Mouse (Mus musculus): ENCODE results near the gene Herc1. TPM values are rescaled to one million over a fixed set of nuclear protein-coding genes. Genes with fewer than 3 reads are reported as not detected.

Gene Herc1
- total and polyA plus RNA-seq, 2 experiments: 5.6 to 30.9 TPM

DNA sequence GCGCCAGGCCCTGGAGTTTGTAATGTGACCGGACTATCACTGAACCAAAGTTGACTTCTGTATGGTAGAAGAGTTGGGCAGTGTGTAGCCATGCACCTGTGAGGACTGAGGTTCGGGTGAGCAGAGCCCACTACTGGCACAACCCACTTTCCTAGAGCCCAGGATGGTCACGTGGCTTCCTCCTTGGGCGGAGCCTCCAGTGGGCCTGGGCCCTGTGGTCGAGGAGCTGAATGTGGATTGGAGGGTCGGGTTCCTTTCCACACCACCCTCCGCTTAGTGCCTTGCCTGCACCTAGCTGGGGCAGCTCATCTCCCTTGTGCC is 162.1 kb downstream of the Herc1 start:
- peak; percentile 75 for DNase-seq (ENCODE audit: extremely low read depth, low read depth, low spot score)
- TF ChIP-seq CTCF (IDR thresholded peaks at IDR 0.05; ENCODE audit: low read depth, low read length): 0 out of 2 replicates have a peak, but pooled peaks have one; percentile 4
- TF ChIP-seq POLR2A (IDR thresholded peaks at IDR 0.05; ENCODE audit: extremely low read depth, insufficient read depth, low read length): peak; percentile 78; the same call in 1 of the 2 replicates
- Histone ChIP-seq H3K9ac (ENCODE audit: low read depth, low read length) (peak overlapping the region; percentile 89), H3K27ac (replicated peaks; ENCODE audit: insufficient read depth, low read depth, low read length) (peak overlapping the region; percentile 90), H3K36me3 (ENCODE audit: control insufficient read depth, insufficient read depth, low read length) (peaks cover 12% of the 10 kb centered on the region; the same call in 1 of the 2 replicates), H3K4me1 (ENCODE audit: control insufficient read depth, insufficient read depth, low read length) (peaks cover 15% of the 10 kb centered on the region), H3K27me3 (ENCODE audit: control insufficient read depth, insufficient read depth, low read length) (no peaks in the 10 kb centered on the region), H3K79me2 (ENCODE audit: control insufficient read depth, insufficient read depth, low read length) (no peaks in the 10 kb centered on the region), H3K4me3 (ENCODE audit: insufficient read depth, low read depth, low read length) (peak overlapping the region; percentile 73)
- 0% methylated on average over 8 of the region's 8 CpGs for WGBS

- H3K79me2 ChIP-seq (ENCODE audit: control insufficient read depth, insufficient read depth, low read length): no peaks in the 10 kb centered on the region
- TF ChIP-seq POLR2A (IDR thresholded peaks at IDR 0.05; ENCODE audit: extremely low read depth, insufficient read depth, low read length) (no peak), CTCF (IDR thresholded peaks at IDR 0.05; ENCODE audit: low read depth, low read length) (0 out of 2 replicates have a peak, but pooled peaks have one; percentile 4)
- H3K9ac ChIP-seq (ENCODE audit: low read depth, low read length): no peak overlapping the region
- 0 out of 2 replicates have a peak overlapping the region, but pooled peaks have one; percentile 20 for H3K27ac ChIP-seq (replicated peaks; ENCODE audit: insufficient read depth, low read depth, low read length)
- peaks cover 20% of the 10 kb centered on the region for H3K36me3 ChIP-seq (ENCODE audit: control insufficient read depth, insufficient read depth, low read length)
- peaks cover 15% of the 10 kb centered on the region for H3K4me1 ChIP-seq (ENCODE audit: control insufficient read depth, insufficient read depth, low read length)
- no peak overlapping the region for H3K4me3 ChIP-seq (ENCODE audit: insufficient read depth, low read depth, low read length)
- H3K27me3 ChIP-seq (ENCODE audit: control insufficient read depth, insufficient read depth, low read length): no peaks in the 10 kb centered on the region
- no peak for DNase-seq (ENCODE audit: extremely low read depth, low read depth, low spot score)
Measured at GRCm38 (mm10) chr9:66513150-66513549, 162.9 kb downstream of the Herc1 start.

DNA sequence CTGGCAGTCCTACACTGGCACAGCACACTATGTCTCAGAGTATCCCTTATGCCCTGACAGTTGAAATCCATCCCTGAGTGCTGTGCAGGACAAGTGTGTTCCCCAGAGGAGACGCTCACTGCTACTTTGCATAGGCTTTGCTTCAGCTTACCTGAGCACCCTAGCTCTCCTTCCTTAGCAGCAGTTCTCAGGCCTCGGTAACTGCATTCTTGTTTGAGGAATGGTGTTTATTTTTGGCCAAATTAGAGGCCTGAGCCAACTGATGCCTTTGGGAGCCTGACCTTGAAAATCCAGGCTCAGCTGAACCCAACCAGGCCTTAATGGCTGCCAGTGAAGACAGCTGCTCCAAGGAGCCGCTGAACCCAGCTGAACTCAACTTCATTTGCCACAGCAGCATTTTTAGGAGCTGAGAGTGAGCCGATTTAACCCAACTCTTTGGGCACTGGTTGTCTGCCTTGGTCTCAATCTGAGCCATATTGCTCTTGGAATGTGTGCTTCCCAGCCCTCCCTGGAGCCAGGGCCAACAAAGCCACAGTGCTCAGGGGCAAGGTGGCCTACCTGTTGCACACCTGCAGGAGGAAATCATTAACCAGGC is 163.5 kb downstream of the Herc1 start:
- DNase-seq (ENCODE audit: extremely low read depth, low read depth, low spot score): peak; percentile 32
- H3K4me1 ChIP-seq (ENCODE audit: control insufficient read depth, insufficient read depth, low read length): peaks cover 15% of the 10 kb centered on the region
- H3K4me3 ChIP-seq (ENCODE audit: insufficient read depth, low read depth, low read length): no peak overlapping the region
- H3K79me2 ChIP-seq (ENCODE audit: control insufficient read depth, insufficient read depth, low read length): no peaks in the 10 kb centered on the region
- TF ChIP-seq POLR2A (IDR thresholded peaks at IDR 0.05; ENCODE audit: extremely low read depth, insufficient read depth, low read length) (no peak), CTCF (IDR thresholded peaks at IDR 0.05; ENCODE audit: low read depth, low read length) (no peak)
- H3K9ac ChIP-seq (ENCODE audit: low read depth, low read length): no peak overlapping the region
- H3K36me3 ChIP-seq (ENCODE audit: control insufficient read depth, insufficient read depth, low read length): peaks cover 25% of the 10 kb centered on the region
- H3K27ac ChIP-seq (replicated peaks; ENCODE audit: insufficient read depth, low read depth, low read length): peak overlapping the region; percentile 17; the same call in 1 of the 2 replicates
- no peaks in the 10 kb centered on the region for H3K27me3 ChIP-seq (ENCODE audit: control insufficient read depth, insufficient read depth, low read length)
- 58% methylated on average over 4 of the region's 4 CpGs for WGBS

DNA sequence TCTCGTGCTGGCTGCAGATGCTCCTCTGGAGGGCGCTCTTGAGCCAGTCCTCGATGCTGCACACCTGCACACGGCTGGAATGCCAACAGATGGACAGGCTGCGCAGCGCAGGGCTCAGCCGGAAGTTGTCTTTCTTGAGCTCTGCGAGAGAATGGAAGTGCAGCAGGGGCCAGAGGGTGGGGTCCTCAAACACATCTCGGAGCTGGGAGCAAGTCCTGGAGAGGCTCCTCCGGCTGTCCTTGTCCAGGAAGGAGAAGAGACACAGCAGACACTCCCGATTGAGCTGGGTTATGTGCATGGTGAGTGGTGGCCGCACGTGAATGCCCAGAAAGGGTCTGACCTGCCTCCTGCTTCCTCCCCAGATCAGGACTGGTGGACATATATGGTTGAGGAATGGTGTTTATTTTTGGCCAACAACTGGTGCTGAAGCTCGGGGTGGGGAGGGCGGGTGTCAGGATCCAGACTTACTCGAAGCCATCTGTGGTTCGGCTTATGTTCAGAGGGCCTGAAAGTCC is 164.1 kb downstream of the Herc1 start, which contains the start of gene Fbxl22:
Gene Fbxl22 (minus strand): TSS at position 338 of the 515 bp plus-strand sequence.
- no peak within 1 kb of the TSS for H3K9ac ChIP-seq (ENCODE audit: low read depth, low read length)
- peaks cover 30% of the 10 kb centered on the region for H3K36me3 ChIP-seq (ENCODE audit: control insufficient read depth, insufficient read depth, low read length)
- no peak for DNase-seq (ENCODE audit: extremely low read depth, low read depth, low spot score)
- WGBS: 58% methylated on average over 17 of the region's 17 CpGs
- H3K4me1 ChIP-seq (ENCODE audit: control insufficient read depth, insufficient read depth, low read length): peaks cover 15% of the 10 kb centered on the region
- no peaks in the 10 kb centered on the region for H3K27me3 ChIP-seq (ENCODE audit: control insufficient read depth, insufficient read depth, low read length)
- TF ChIP-seq CTCF (IDR thresholded peaks at IDR 0.05; ENCODE audit: low read depth, low read length) (peak; percentile 85), POLR2A (IDR thresholded peaks at IDR 0.05; ENCODE audit: extremely low read depth, insufficient read depth, low read length) (no peak)
- H3K4me3 ChIP-seq (ENCODE audit: insufficient read depth, low read depth, low read length): no peak within 1 kb of the TSS
- H3K79me2 ChIP-seq (ENCODE audit: control insufficient read depth, insufficient read depth, low read length): no peaks in the 10 kb centered on the region
- peak within 1 kb of the TSS; percentile 17; the same call in 1 of the 2 replicates for H3K27ac ChIP-seq (replicated peaks; ENCODE audit: insufficient read depth, low read depth, low read length)

DNA sequence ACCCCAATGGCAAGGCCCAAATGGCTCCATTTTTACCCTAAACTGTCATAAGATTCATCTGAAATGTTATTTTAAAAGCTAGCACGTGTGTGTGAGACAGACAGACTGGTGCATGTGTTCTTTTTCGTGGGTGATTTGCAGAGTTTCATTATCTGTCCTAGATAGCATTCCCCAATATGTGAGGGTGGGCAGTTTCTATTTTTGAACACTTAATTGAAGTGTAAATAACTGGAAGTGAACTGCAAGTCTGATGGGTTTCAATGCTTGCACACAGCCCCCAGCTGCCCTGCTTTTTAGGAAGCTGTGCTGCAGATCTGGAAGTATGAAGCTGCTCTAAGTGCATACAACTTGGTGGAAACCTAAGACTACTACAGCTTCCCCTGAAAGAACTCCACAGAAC is 164.9 kb downstream of the Herc1 start:
- Histone ChIP-seq H3K36me3 (ENCODE audit: control insufficient read depth, insufficient read depth, low read length) (peaks cover 34% of the 10 kb centered on the region), H3K27me3 (ENCODE audit: control insufficient read depth, insufficient read depth, low read length) (no peaks in the 10 kb centered on the region), H3K79me2 (ENCODE audit: control insufficient read depth, insufficient read depth, low read length) (no peaks in the 10 kb centered on the region), H3K27ac (replicated peaks; ENCODE audit: insufficient read depth, low read depth, low read length) (no peak overlapping the region), H3K4me3 (ENCODE audit: insufficient read depth, low read depth, low read length) (no peak overlapping the region), H3K4me1 (ENCODE audit: control insufficient read depth, insufficient read depth, low read length) (peaks cover 15% of the 10 kb centered on the region), H3K9ac (ENCODE audit: low read depth, low read length) (no peak overlapping the region)
- TF ChIP-seq CTCF (IDR thresholded peaks at IDR 0.05; ENCODE audit: low read depth, low read length) (no peak), POLR2A (IDR thresholded peaks at IDR 0.05; ENCODE audit: extremely low read depth, insufficient read depth, low read length) (no peak)
- WGBS: 74% methylated on average over 2 of the region's 2 CpGs
- no peak for DNase-seq (ENCODE audit: extremely low read depth, low read depth, low spot score)

- no peak for DNase-seq (ENCODE audit: extremely low read depth, low read depth, low spot score)
- no peak overlapping the region for H3K4me3 ChIP-seq (ENCODE audit: insufficient read depth, low read depth, low read length)
- H3K4me1 ChIP-seq (ENCODE audit: control insufficient read depth, insufficient read depth, low read length): peaks cover 10% of the 10 kb centered on the region
- no peaks in the 10 kb centered on the region for H3K27me3 ChIP-seq (ENCODE audit: control insufficient read depth, insufficient read depth, low read length)
- 88% methylated on average over 10 of the region's 10 CpGs for WGBS
- H3K79me2 ChIP-seq (ENCODE audit: control insufficient read depth, insufficient read depth, low read length): no peaks in the 10 kb centered on the region
- H3K9ac ChIP-seq (ENCODE audit: low read depth, low read length): no peak overlapping the region
- TF ChIP-seq POLR2A (IDR thresholded peaks at IDR 0.05; ENCODE audit: extremely low read depth, insufficient read depth, low read length) (no peak), CTCF (IDR thresholded peaks at IDR 0.05; ENCODE audit: low read depth, low read length) (no peak)
- H3K27ac ChIP-seq (replicated peaks; ENCODE audit: insufficient read depth, low read depth, low read length): no peak overlapping the region
- H3K36me3 ChIP-seq (ENCODE audit: control insufficient read depth, insufficient read depth, low read length): peaks cover 39% of the 10 kb centered on the region
Measured at GRCm38 (mm10) chr9:66515680-66516210, 165.5 kb downstream of the Herc1 start.
